Mouse (Mus musculus) forebrain, embryonic 14.5 days (tissue): ENCODE results near the gene Herc6. TPM values are rescaled to one million over a fixed set of nuclear protein-coding genes. Genes with fewer than 3 reads are reported as not detected.
"Not testable (repeated sequence)": the region's sequence is repeated elsewhere in the genome, so short reads cannot be mapped to it uniquely, and the experiment has no call there.

ENCODE experiments used
- ATAC-seq: fragments of 200-750 bp; cut with Nextera tagmentation; 2 replicates; pipeline ENCODE4 v1.8.0; 2017; ENCODE audit warnings: mild to moderate bottlenecking, moderate library complexity
- DNase-seq: peaks from one replicate; pipeline ENCODE4 v3.0.0-alpha.2; 2015; ENCODE audit warnings: low spot score
- H3K27ac ChIP-seq: fragments of 300-500 bp; sonication (generic); 2 replicates; pipeline ENCODE4 v1.5.1; 2014; ENCODE audit warnings: low read depth, mild to moderate bottlenecking, control low read depth, low read length, moderate library complexity
- H3K27me3 ChIP-seq: fragments of 300-500 bp; sonication (generic); replicated peaks from 2 replicates; pipeline ENCODE4 v1.6.1; 2014; ENCODE audit warnings: low read length, control low read depth, mixed read lengths; ENCODE audit not compliant: control insufficient read depth, insufficient read depth
- H3K36me3 ChIP-seq: fragments of 300-500 bp; sonication (generic); 2 replicates; pipeline ENCODE4 v1.6.1; 2014; ENCODE audit warnings: low read length, control low read depth; ENCODE audit not compliant: control insufficient read depth, insufficient read depth
- H3K4me1 ChIP-seq: fragments of 300-500 bp; sonication (generic); 2 replicates; pipeline ENCODE4 v1.6.1; 2014; ENCODE audit warnings: antibody characterized with exemption, low read length, control low read depth; ENCODE audit not compliant: control insufficient read depth, insufficient read depth
- H3K4me2 ChIP-seq: fragments of 300-500 bp; sonication (generic); 2 replicates; pipeline ENCODE4 v1.6.1; 2014; ENCODE audit warnings: mild to moderate bottlenecking, control low read depth, low read length
- H3K4me3 ChIP-seq: fragments of 300-500 bp; sonication (generic); 2 replicates; pipeline ENCODE4 v1.5.1; 2014; ENCODE audit warnings: low read depth, low read length, control low read depth
- H3K9ac ChIP-seq: fragments of 300-500 bp; sonication (generic); 2 replicates; pipeline ENCODE4 v1.6.1; 2014; ENCODE audit warnings: mild to moderate bottlenecking, low read length, control low read depth, moderate library complexity
- H3K9me3 ChIP-seq: fragments of 300-500 bp; sonication (generic); replicated peaks from 2 replicates; pipeline ENCODE4 v1.6.1; 2016; ENCODE audit warnings: low read length, control low read depth, mixed read lengths; ENCODE audit not compliant: control insufficient read depth
- WGBS: fragments of 180-500 bp; shearing (Covaris S2); extraction: QIAGEN DNeasy Blood & Tissue Kit; methylation state at CpG from one replicate; pipeline ENCODE4 v1.1.7; 2014; 5-methylcytosine and 5-hydroxymethylcytosine counted together
- polyA plus RNA-seq: library from polyadenylated mRNA; unstranded; fragments of >200 nt; fragmentation: Nextera tagmentation; extraction: Ambion mirVana; gene quantifications from 2 replicates; pipeline ENCODE4 v1.2.1, GENCODE M21; 2014

Gene Herc6
- polyA plus RNA-seq, 1 experiment from 2014 or later, result 1.4 TPM

- no peak overlapping the region for H3K27ac ChIP-seq
- peak; percentile 32 for DNase-seq
- peak overlapping the region; percentile 87 for H3K4me2 ChIP-seq
Observed at GRCm38 (mm10) chr6:57535971-57536669, 44.7 kb upstream of the Herc6 start.

DNA sequence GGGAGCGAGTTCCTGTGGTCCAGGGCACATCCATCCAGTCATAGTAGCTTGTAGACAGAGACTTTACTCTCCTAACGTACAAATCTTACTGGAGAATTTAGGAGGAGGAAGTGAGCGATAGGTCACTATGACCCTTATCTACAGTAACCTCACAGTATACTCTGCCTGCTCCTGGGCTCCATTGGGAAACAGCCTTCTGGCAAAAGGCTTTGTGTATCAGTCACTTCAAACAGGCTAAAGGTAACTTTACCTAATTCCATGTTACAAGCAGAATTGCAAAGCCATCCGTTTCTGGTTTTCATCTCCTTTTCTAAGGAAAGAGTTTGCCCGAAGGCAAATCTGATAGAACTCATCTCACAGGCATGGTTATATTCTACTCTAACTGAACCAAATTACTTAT, 42.9 kb upstream of the Herc6 start:
- Histone ChIP-seq H3K4me1 (peaks cover 8% of the 10 kb centered on the region; the same call in 1 of the 2 replicates), H3K9ac (no peak overlapping the region), H3K4me2 (no peak overlapping the region), H3K9me3 (no peaks in the 10 kb centered on the region), H3K27me3 (no peaks in the 10 kb centered on the region), H3K36me3 (no peaks in the 10 kb centered on the region), H3K4me3 (no peak overlapping the region), H3K27ac (no peak overlapping the region)
- ATAC-seq (no peak), DNase-seq (no peak)
- WGBS, result 87% methylated on average over 5 of the region's 5 CpGs

More at GRCm38 (mm10) chr6:57535971-57536669, 44.7 kb upstream of the Herc6 start:
- H3K27me3 ChIP-seq, result no peaks in the 10 kb centered on the region
- 23% methylated on average over 14 of the region's 14 CpGs for WGBS
- peak overlapping the region; percentile 69 for H3K4me3 ChIP-seq
- peak; percentile 45 for ATAC-seq
- no peaks in the 10 kb centered on the region for H3K9me3 ChIP-seq
- peak overlapping the region; percentile 59 for H3K9ac ChIP-seq
- no peaks in the 10 kb centered on the region for H3K36me3 ChIP-seq
- H3K4me1 ChIP-seq, result peaks cover 8% of the 10 kb centered on the region; the same call in 1 of the 2 replicates

GRCm38 (mm10) chr6:57540950-57541498, 39.8 kb upstream of the Herc6 start:
- no peaks in the 10 kb centered on the region for H3K36me3 ChIP-seq
- no peaks in the 10 kb centered on the region for H3K9me3 ChIP-seq
- ATAC-seq (no peak), DNase-seq (no peak)
- WGBS, result 83% methylated on average over 5 of the region's 5 CpGs
- H3K4me1 ChIP-seq, result no peaks in the 10 kb centered on the region
- no peak overlapping the region for H3K4me2 ChIP-seq
- no peak overlapping the region for H3K27ac ChIP-seq
- no peak overlapping the region for H3K4me3 ChIP-seq
- H3K9ac ChIP-seq, result no peak overlapping the region
- H3K27me3 ChIP-seq, result no peaks in the 10 kb centered on the region

GRCm38 (mm10) chr6:57541737-57542335, 39.0 kb upstream of the Herc6 start:
- Histone ChIP-seq H3K36me3 (no peaks in the 10 kb centered on the region), H3K4me3 (no peak overlapping the region), H3K9me3 (no peaks in the 10 kb centered on the region), H3K4me2 (no peak overlapping the region), H3K9ac (no peak overlapping the region), H3K4me1 (no peaks in the 10 kb centered on the region), H3K27ac (no peak overlapping the region), H3K27me3 (no peaks in the 10 kb centered on the region)
- ATAC-seq, result no peak
- WGBS, result 86% methylated on average over 1 of the region's 1 CpGs
- no peak for DNase-seq

- not testable (repeated sequence) for H3K36me3 ChIP-seq, H3K9me3 ChIP-seq, DNase-seq, H3K27ac ChIP-seq, H3K27me3 ChIP-seq, H3K4me3 ChIP-seq, H3K4me1 ChIP-seq, H3K9ac ChIP-seq, H3K4me2 ChIP-seq, ATAC-seq
Observed at GRCm38 (mm10) chr6:57543591-57543990, 37.2 kb upstream of the Herc6 start.

GRCm38 (mm10) chr6:57544866-57545265, 35.9 kb upstream of the Herc6 start:
- no peak overlapping the region for H3K4me2 ChIP-seq
- WGBS, result 65% methylated on average over 2 of the region's 2 CpGs
- peak; percentile 14 for DNase-seq

GRCm38 (mm10) chr6:57551211-57551796, 29.5 kb upstream of the Herc6 start:
- H3K27ac ChIP-seq, result no peak overlapping the region
- no peaks in the 10 kb centered on the region for H3K36me3 ChIP-seq
- no peak overlapping the region for H3K4me3 ChIP-seq
- H3K4me1 ChIP-seq, result no peaks in the 10 kb centered on the region
- no peak overlapping the region for H3K9ac ChIP-seq
- no peaks in the 10 kb centered on the region for H3K27me3 ChIP-seq
- H3K9me3 ChIP-seq, result no peaks in the 10 kb centered on the region
- no peak for ATAC-seq
- WGBS, result 84% methylated on average over 3 of the region's 3 CpGs
- no peak overlapping the region for H3K4me2 ChIP-seq
- no peak for DNase-seq

More at GRCm38 (mm10) chr6:57544866-57545265, 35.9 kb upstream of the Herc6 start:
- H3K4me3 ChIP-seq, result no peak overlapping the region
- no peak for ATAC-seq
- no peak overlapping the region for H3K9ac ChIP-seq
- H3K27me3 ChIP-seq, result no peaks in the 10 kb centered on the region
- H3K4me1 ChIP-seq, result no peaks in the 10 kb centered on the region
- no peaks in the 10 kb centered on the region for H3K9me3 ChIP-seq
- H3K36me3 ChIP-seq, result no peaks in the 10 kb centered on the region
- H3K27ac ChIP-seq, result no peak overlapping the region

DNA sequence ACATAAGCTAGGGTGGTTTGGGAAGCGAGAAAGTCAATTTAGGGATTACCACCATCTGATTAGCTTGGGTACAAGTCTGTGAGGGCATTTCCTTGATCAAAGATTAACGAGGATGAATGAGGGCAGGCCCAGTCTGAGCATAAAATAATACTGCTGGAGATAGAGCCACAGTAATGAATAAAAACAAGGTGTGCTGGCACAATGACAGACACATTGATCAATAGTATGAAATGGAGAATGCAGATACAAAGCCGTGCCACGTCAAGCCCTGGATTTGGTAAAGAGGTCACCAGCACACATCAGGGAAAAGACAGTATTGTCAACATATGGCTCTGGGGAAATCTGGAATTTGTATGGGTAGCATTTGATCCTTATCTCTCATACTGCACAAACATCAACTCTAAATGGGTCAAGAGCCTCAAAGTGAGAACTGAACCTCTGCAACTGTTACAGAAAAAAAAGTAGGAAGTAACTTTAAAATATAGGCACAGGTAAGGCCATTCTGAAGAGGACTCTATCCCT, 22.9 kb upstream of the Herc6 start:
- ATAC-seq, result no peak
- H3K4me2 ChIP-seq, result no peak overlapping the region
- H3K27me3 ChIP-seq, result no peaks in the 10 kb centered on the region
- no peak overlapping the region for H3K4me3 ChIP-seq
- H3K9me3 ChIP-seq, result no peaks in the 10 kb centered on the region
- no peak overlapping the region for H3K27ac ChIP-seq
- DNase-seq, result no peak
- no peak overlapping the region for H3K9ac ChIP-seq
- WGBS, result 40% methylated on average over 4 of the region's 4 CpGs
- H3K36me3 ChIP-seq, result no peaks in the 10 kb centered on the region
- H3K4me1 ChIP-seq, result no peaks in the 10 kb centered on the region
